Mouse (Mus musculus) C2C12 (cell line): ENCODE results near the gene Fam181b. TPM values are rescaled to one million over a fixed set of nuclear protein-coding genes. Genes with fewer than 3 reads are reported as not detected.

Source experiments
- H3K27me3 ChIP-seq: one replicate; pipeline ENCODE4 v1.6.1; 2011; ENCODE audit not compliant: control insufficient read depth, insufficient read depth, insufficient read length
- H3K36me3 ChIP-seq: one replicate; pipeline ENCODE4 v1.6.1; 2011; ENCODE audit not compliant: control insufficient read depth, insufficient read depth
- H3K4me3 ChIP-seq: one replicate; pipeline ENCODE4 v1.5.1; 2011; ENCODE audit warnings: mild to moderate bottlenecking, control low read depth; ENCODE audit not compliant: poor library complexity, insufficient read depth, severe bottlenecking
- H3K79me2 ChIP-seq: one replicate; pipeline ENCODE4 v1.6.1; 2011; ENCODE audit not compliant: control insufficient read depth, insufficient read depth
- H3K79me3 ChIP-seq: one replicate; pipeline ENCODE4 v1.6.1; 2011; ENCODE audit warnings: low read depth, control low read depth
- H3ac ChIP-seq: one replicate; pipeline ENCODE3; 2011; ENCODE audit warnings: low read depth; ENCODE audit not compliant: control insufficient read depth, insufficient read length
- CEBPB ChIP-seq: IDR thresholded peaks from one replicate; pipeline ENCODE4 v1.6.1; 2011; ENCODE audit warnings: low read depth, mild to moderate bottlenecking, control low read depth, moderate library complexity
- CTCF ChIP-seq: IDR thresholded peaks from one replicate; pipeline ENCODE4 v1.5.1; 2011; ENCODE audit not compliant: control insufficient read depth, insufficient read depth, insufficient read length
- FOSL1 ChIP-seq: IDR thresholded peaks from one replicate; pipeline ENCODE4 v1.8.0; 2011; ENCODE audit warnings: mild to moderate bottlenecking, low read length; ENCODE audit not compliant: poor library complexity, insufficient read depth, severe bottlenecking
- MAX ChIP-seq: IDR thresholded peaks from one replicate; pipeline ENCODE4 v1.6.1; 2011; ENCODE audit warnings: mild to moderate bottlenecking, control low read depth
- MYOD1 ChIP-seq: IDR thresholded peaks from one replicate; pipeline ENCODE4 v1.6.1; 2011; ENCODE audit warnings: low read depth; ENCODE audit not compliant: control insufficient read depth, insufficient read length
- MYOG ChIP-seq: IDR thresholded peaks from one replicate; pipeline ENCODE4 v1.6.1; 2011; ENCODE audit not compliant: control insufficient read depth, insufficient read length; ENCODE audit errors: extremely low read depth
- USF1 ChIP-seq: IDR thresholded peaks from one replicate; pipeline ENCODE4 v1.6.1; 2011; ENCODE audit warnings: low read depth, mild to moderate bottlenecking, control low read depth, moderate library complexity
- long read RNA-seq, 2 experiments: library from polyadenylated mRNA; unstranded; transcript quantifications; one replicate each; pipeline ENCODE4 v2.0.0; 2019 to 2020
- polyA plus RNA-seq: library from polyadenylated mRNA; unstranded; fragments of >200 nt; fragmentation: generic; extraction: Trizol; gene quantifications from one replicate; pipeline ENCODE4 v1.2.1, GENCODE M21; 2012; ENCODE audit warnings: missing spikeins

Gene Fam181b
- polyA plus RNA-seq: 0.66 TPM
- long read RNA-seq, experiment 1, partial matches to known transcripts: 0 of 4 reads
- long read RNA-seq, experiment 1, other reads (novel, unspliced or antisense): 0 of 4 reads
- long read RNA-seq, experiment 2, transcript Fam181b-201 (1 exons, 2,003 nt): major isoform, 36 of 36 reads
- long read RNA-seq, experiment 2, partial matches to known transcripts: 0 of 36 reads
- long read RNA-seq, experiment 2, other reads (novel, unspliced or antisense): 0 of 36 reads

DNA sequence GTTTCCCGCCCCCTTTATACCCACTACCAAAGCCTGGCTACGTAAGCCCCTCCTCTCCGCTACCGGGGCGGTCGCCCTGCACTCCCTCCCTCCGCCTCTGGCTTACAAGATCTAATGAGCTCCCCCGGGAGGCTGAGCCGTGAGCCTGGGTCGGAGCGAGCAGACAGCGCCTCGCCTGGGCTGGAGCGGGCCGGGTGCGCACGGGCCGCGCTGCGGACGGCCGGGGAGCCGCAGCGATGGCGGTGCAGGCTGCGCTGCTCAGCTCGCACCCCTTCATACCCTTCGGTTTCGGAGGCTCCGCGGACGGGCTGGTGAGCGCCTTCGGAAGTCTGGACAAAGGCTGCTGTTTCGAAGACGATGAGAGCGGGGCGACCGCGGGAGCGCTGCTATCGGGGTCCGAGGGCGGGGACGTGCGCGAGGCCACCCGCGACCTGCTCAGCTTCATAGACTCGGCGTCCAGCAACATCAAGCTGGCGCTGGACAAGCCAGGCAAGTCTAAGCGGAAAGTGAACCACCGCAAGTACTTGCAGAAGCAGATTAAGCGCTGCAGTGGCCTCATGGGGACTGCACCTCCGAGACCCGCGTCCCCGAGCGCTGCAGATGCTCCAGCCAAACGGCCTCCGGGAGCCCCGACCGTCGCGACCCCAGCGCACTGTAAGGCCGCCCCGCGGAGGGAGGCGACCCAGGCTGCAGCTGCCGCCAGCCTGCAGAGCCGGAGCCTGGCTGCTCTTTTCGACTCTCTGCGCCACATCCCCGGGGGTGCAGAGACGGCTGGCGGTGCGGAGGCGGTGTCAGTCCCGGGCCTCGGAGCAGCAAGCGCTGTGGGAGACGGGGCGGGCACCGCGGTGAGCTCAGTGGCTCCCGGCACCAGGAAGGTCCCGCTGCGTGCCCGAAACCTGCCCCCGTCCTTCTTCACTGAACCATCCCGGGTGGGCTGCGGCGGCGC, at the start of gene Fam181b:
TSS of gene Fam181b (plus strand) at position 81 of the 946 bp plus-strand sequence.
- Histone ChIP-seq H3ac (no peak within 1 kb of the TSS), H3K36me3 (no peaks in the 10 kb centered on the region), H3K4me3 (no peak within 1 kb of the TSS), H3K79me2 (no peaks in the 10 kb centered on the region), H3K79me3 (no peaks in the 10 kb centered on the region), H3K27me3 (peaks cover 14% of the 10 kb centered on the region)
- peak; percentile 10 for TF ChIP-seq CTCF
- no peak for TF ChIP-seq MAX

GRCm38 (mm10) chr7:93037763-93038471, 41.7 kb upstream of the Fam181b start:
- no peaks in the 10 kb centered on the region for H3K36me3 ChIP-seq
- H3K79me3 ChIP-seq: no peaks in the 10 kb centered on the region
- TF ChIP-seq MYOD1 (no peak), CTCF (no peak), MYOG (no peak), USF1 (no peak), FOSL1 (no peak), MAX (no peak), CEBPB (no peak)
- no peaks in the 10 kb centered on the region for H3K79me2 ChIP-seq
- no peak overlapping the region for H3ac ChIP-seq
- H3K27me3 ChIP-seq: no peaks in the 10 kb centered on the region
- no peak overlapping the region for H3K4me3 ChIP-seq

- Histone ChIP-seq H3K4me3 (no peak overlapping the region), H3K79me2 (no peaks in the 10 kb centered on the region), H3K27me3 (no peaks in the 10 kb centered on the region), H3K36me3 (no peaks in the 10 kb centered on the region), H3K79me3 (no peaks in the 10 kb centered on the region), H3ac (no peak overlapping the region)
- TF ChIP-seq MYOD1: no peak
- TF ChIP-seq MAX: no peak
- no peak for TF ChIP-seq MYOG
- TF ChIP-seq CTCF: no peak
- TF ChIP-seq FOSL1: no peak
- TF ChIP-seq USF1: no peak
- no peak for TF ChIP-seq CEBPB
Observed at GRCm38 (mm10) chr7:93038472-93038828, 41.2 kb upstream of the Fam181b start.

DNA sequence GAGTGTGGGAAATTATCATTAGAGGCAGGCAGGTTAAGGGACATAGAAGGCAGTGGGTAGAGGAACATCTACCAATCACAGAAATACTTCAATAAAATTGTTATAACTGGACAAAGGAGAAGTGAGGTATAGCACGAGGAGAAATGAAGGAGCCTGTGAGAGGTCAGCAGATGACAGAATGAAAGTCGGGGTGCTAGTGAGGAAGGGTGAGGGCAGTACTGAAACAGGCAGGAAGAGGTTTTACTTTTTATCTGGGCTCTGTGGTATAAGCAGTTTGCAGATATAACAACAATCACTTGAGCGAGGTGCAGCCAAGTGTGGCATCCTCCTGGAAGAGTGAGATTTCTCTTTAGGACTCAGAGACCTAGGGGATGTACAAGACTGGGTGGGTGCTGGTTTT, 40.1 kb upstream of the Fam181b start:
- no peak for TF ChIP-seq FOSL1
- TF ChIP-seq MYOG: no peak
- TF ChIP-seq CEBPB: no peak
- TF ChIP-seq USF1: no peak
- TF ChIP-seq MAX: no peak
- TF ChIP-seq MYOD1: no peak
- TF ChIP-seq CTCF: no peak
- Histone ChIP-seq H3K79me2 (no peaks in the 10 kb centered on the region), H3K27me3 (no peaks in the 10 kb centered on the region), H3ac (no peak overlapping the region), H3K79me3 (no peaks in the 10 kb centered on the region), H3K36me3 (no peaks in the 10 kb centered on the region), H3K4me3 (no peak overlapping the region)

- TF ChIP-seq MYOG: no peak
- TF ChIP-seq CEBPB: no peak
- no peak for TF ChIP-seq USF1
- TF ChIP-seq MAX: no peak
- no peak for TF ChIP-seq FOSL1
- H3ac ChIP-seq: no peak overlapping the region
- no peaks in the 10 kb centered on the region for H3K27me3 ChIP-seq
- H3K79me2 ChIP-seq: no peaks in the 10 kb centered on the region
- no peaks in the 10 kb centered on the region for H3K79me3 ChIP-seq
- H3K4me3 ChIP-seq: no peak overlapping the region
- H3K36me3 ChIP-seq: no peaks in the 10 kb centered on the region
Observed at GRCm38 (mm10) chr7:93044359-93044758, 35.3 kb upstream of the Fam181b start.
